Mouse (Mus musculus): ENCODE results near the gene Trem3. TPM values are rescaled to one million over a fixed set of nuclear protein-coding genes. Genes with fewer than 3 reads are reported as not detected.

Gene Trem3
- polyA plus RNA-seq (2015; fragmentation: Nextera tagmentation; extraction: Ambion mirVana) = 0.38 and 0.46 TPM in 2 replicates

GRCm38 (mm10) chr17:48247221-48247928, at the start of gene Trem3:
TSS of gene Trem3 (plus strand) at chr17:48247777.

GRCm38 (mm10) chr17:48232518-48232917, 15.1 kb upstream of the Trem3 start, which contains the start of gene Trem1:
TSS of gene Trem1 (plus strand) at chr17:48232768.

GRCm38 (mm10) chr17:48263741-48264362, 16.3 kb downstream of the Trem3 start, which contains the start of gene Treml4:
TSS of gene Treml4 (plus strand) at chr17:48264295.

DNA sequence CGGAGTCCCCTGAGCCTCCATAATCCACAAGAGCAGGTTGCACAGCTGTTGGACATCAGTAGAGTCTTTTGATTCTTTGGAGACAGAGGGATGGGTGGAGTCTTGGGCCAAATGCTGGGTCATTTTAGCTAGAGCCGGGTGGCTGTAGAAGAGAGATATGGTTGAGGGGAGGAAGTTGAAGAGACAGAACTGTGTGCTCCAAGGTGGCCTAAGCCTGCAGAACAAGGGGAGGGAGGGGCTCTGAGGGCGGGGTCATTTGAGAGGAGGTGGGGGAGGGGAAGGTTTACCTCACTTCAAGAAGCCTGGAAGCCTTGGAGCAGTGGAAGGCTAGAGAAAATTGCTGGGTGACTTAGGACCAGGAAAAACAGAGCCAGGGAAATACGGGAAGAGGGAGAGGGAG, 51.6 kb downstream of the Trem3 start, which contains the start of gene Treml2:
Gene Treml2 (plus strand): TSS at position 296 of the 400 bp plus-strand sequence.

Other genes starting within 250 kb of the Trem3 start
- gene 1700122O11Rik, start 209.5 kb upstream of the Trem3 start, polyA plus RNA-seq (2015; fragmentation: Nextera tagmentation; extraction: Ambion mirVana) = not detected in 2 replicates
- not detected in 2 replicates for gene 1700067P10Rik, start 158.5 kb upstream of the Trem3 start, polyA plus RNA-seq (2015; fragmentation: Nextera tagmentation; extraction: Ambion mirVana)
- 0.09 and 0.11 TPM in 2 replicates for gene 9830107B12Rik, start 101.5 kb upstream of the Trem3 start, polyA plus RNA-seq (2015; fragmentation: Nextera tagmentation; extraction: Ambion mirVana)
- gene A530064D06Rik, start 80.5 kb upstream of the Trem3 start, polyA plus RNA-seq (2015; fragmentation: Nextera tagmentation; extraction: Ambion mirVana) = 0.72 and 1.1 TPM in 2 replicates
- 0.28 and 0.33 TPM in 2 replicates for gene Trem1, start 15.0 kb upstream of the Trem3 start, polyA plus RNA-seq (2015; fragmentation: Nextera tagmentation; extraction: Ambion mirVana)
- 1.1 and 1.4 TPM in 2 replicates for gene Treml4, start 16.5 kb downstream of the Trem3 start, polyA plus RNA-seq (2015; fragmentation: Nextera tagmentation; extraction: Ambion mirVana)
- 0.06 and 0.39 TPM in 2 replicates for gene Treml2, start 51.7 kb downstream of the Trem3 start, polyA plus RNA-seq (2015; fragmentation: Nextera tagmentation; extraction: Ambion mirVana)
- gene B430306N03Rik, start 68.4 kb downstream of the Trem3 start, polyA plus RNA-seq (2015; fragmentation: Nextera tagmentation; extraction: Ambion mirVana) = 0.82 and 0.83 TPM in 2 replicates
- 11.2 and 11.9 TPM in 2 replicates for gene Trem2, start 98.6 kb downstream of the Trem3 start, polyA plus RNA-seq (2015; fragmentation: Nextera tagmentation; extraction: Ambion mirVana)
- gene Treml1, start 112.1 kb downstream of the Trem3 start, polyA plus RNA-seq (2015; fragmentation: Nextera tagmentation; extraction: Ambion mirVana) = 0.68 and 0.82 TPM in 2 replicates
- gene Nfya, start 162.1 kb downstream of the Trem3 start, polyA plus RNA-seq (2015; fragmentation: Nextera tagmentation; extraction: Ambion mirVana) = 3.6 TPM in 2 replicates
- 62.8 and 63.9 TPM in 2 replicates for gene Oard1, start 162.2 kb downstream of the Trem3 start, polyA plus RNA-seq (2015; fragmentation: Nextera tagmentation; extraction: Ambion mirVana)
- gene Apobec2, start 185.2 kb downstream of the Trem3 start, polyA plus RNA-seq (2015; fragmentation: Nextera tagmentation; extraction: Ambion mirVana) = 0.85 and 4.3 TPM in 2 replicates
- gene Tspo2, start 203.7 kb downstream of the Trem3 start, polyA plus RNA-seq (2015; fragmentation: Nextera tagmentation; extraction: Ambion mirVana) = 4.0 and 5.0 TPM in 2 replicates
- gene Unc5cl, start 207.1 kb downstream of the Trem3 start, polyA plus RNA-seq (2015; fragmentation: Nextera tagmentation; extraction: Ambion mirVana) = 0.12 TPM in 1 of 2 replicates, not detected in the other